Mouse (Mus musculus): ENCODE measurements at regions not wholly inside any gene's neighbourhood (a gene's known extent, or its start where the extent isn't known, plus 50 kb on each side); places are given as distances from the start of the nearest gene placed in this dataset.

DNA sequence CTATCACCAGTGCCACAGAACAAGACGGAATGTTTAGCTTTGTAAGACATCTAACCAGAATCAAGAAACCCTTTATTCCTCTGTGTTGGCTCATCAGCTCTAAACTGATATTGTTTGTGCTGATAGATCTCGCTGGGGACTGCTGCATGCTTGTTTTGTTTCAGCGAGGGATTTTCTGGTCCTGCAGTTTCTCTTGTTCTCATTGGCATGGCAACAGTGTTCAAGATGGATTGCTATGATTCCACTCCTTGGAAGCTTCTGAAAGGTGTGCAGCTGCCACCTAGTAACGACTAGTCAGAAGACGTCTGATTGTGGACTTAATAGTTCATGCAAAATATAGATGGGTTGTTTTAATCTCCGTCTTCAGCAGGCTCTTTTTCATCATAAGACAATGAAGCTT, 591.2 kb downstream of the Sorcs1 start:
- H3K27me3 ChIP-seq (ENCODE audit: control insufficient read depth, insufficient read depth, low read length) = no peaks in the 10 kb centered on the region
- ATAC-seq (ENCODE audit: low FRiP score, low TSS enrichment) (no peak), DNase-seq (peak; percentile 73)
- no peaks in the 10 kb centered on the region for H3K4me1 ChIP-seq (ENCODE audit: control insufficient read depth, insufficient read depth, low read length)
- H3K9me3 ChIP-seq (ENCODE audit: control insufficient read depth, low read length) = no peaks in the 10 kb centered on the region
- peak overlapping the region; percentile 20 for H3K27ac ChIP-seq (replicated peaks; ENCODE audit: low read depth, low read length)
- peak overlapping the region; percentile 13 for H3K4me2 ChIP-seq (ENCODE audit: low read length)
- H3K9ac ChIP-seq (replicated peaks; ENCODE audit: low read length) = no peak overlapping the region
- H3K4me3 ChIP-seq (replicated peaks; ENCODE audit: low read depth, low read length) = no peak overlapping the region
- no peaks in the 10 kb centered on the region for H3K36me3 ChIP-seq (ENCODE audit: control insufficient read depth, insufficient read depth, low read length)
- WGBS = 8% methylated on average over 6 of the region's 6 CpGs

DNA sequence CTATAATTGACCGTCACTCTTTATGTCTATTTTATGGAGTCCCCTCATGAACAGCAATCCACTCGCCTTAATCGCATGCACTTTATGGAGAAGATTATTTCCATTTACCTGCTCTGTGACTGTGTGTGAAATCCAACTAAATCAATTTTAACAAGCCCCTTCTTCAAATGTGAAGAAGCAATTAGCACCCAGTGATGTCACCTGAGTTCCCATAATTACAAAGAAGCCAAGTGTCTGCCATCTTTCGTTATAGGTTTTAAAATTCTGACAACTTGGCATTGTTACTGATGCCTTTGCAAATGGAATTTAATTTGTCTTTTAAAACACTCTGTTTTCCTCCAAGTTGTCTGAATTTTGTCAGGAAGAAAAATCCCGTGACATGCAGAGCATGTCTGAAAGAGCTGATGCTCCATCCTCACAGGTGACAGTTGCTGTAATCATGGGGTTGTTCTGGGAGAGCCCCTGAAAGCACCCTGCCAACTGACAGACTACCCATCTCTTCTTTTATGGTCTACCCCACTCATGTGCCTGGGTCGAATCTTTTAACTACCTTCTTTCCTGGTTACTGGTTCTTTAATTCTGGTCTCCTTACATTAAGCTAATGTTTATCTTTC, 600.9 kb downstream of the Sorcs1 start:
- H3K4me2 ChIP-seq (ENCODE audit: low read length) = no peak overlapping the region
- ATAC-seq (ENCODE audit: low FRiP score, low TSS enrichment) (no peak), DNase-seq (no peak)
- no peaks in the 10 kb centered on the region for H3K36me3 ChIP-seq (ENCODE audit: control insufficient read depth, insufficient read depth, low read length)
- no peaks in the 10 kb centered on the region for H3K4me1 ChIP-seq (ENCODE audit: control insufficient read depth, insufficient read depth, low read length)
- H3K27ac ChIP-seq (replicated peaks; ENCODE audit: low read depth, low read length) = no peak overlapping the region
- WGBS = 85% methylated on average over 6 of the region's 6 CpGs
- H3K9me3 ChIP-seq (ENCODE audit: control insufficient read depth, low read length) = no peaks in the 10 kb centered on the region
- H3K4me3 ChIP-seq (replicated peaks; ENCODE audit: low read depth, low read length) = no peak overlapping the region
- no peak overlapping the region for H3K9ac ChIP-seq (replicated peaks; ENCODE audit: low read length)
- H3K27me3 ChIP-seq (ENCODE audit: control insufficient read depth, insufficient read depth, low read length) = no peaks in the 10 kb centered on the region

DNA sequence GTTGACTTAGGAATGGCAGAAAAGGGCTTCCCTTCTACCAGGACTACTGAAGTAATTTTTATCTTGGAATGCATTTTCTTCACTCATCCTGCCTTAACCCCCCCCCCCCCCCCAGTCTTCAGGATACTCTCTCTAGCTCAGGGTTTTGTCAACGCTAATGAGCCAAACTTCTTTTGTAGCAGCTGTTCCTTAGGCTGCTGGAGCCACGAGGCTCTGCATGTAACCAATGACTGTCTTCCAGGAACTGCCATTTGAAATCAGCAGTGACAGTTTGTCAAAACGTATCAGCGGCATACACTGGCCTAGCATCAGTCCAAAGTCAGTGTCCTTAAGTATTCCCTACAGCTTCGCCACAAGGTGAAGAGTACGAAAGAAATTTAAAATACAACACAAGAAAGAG, 618.0 kb downstream of the Sorcs1 start:
- ATAC-seq (ENCODE audit: low FRiP score, low TSS enrichment) (no peak), DNase-seq (no peak)
- Histone ChIP-seq H3K27me3 (ENCODE audit: control insufficient read depth, insufficient read depth, low read length) (no peaks in the 10 kb centered on the region), H3K9me3 (ENCODE audit: control insufficient read depth, low read length) (no peaks in the 10 kb centered on the region), H3K27ac (replicated peaks; ENCODE audit: low read depth, low read length) (no peak overlapping the region), H3K4me2 (ENCODE audit: low read length) (no peak overlapping the region), H3K4me1 (ENCODE audit: control insufficient read depth, insufficient read depth, low read length) (no peaks in the 10 kb centered on the region), H3K36me3 (ENCODE audit: control insufficient read depth, insufficient read depth, low read length) (no peaks in the 10 kb centered on the region), H3K9ac (replicated peaks; ENCODE audit: low read length) (no peak overlapping the region), H3K4me3 (replicated peaks; ENCODE audit: low read depth, low read length) (no peak overlapping the region)
- 69% methylated on average over 6 of the region's 6 CpGs for WGBS

DNA sequence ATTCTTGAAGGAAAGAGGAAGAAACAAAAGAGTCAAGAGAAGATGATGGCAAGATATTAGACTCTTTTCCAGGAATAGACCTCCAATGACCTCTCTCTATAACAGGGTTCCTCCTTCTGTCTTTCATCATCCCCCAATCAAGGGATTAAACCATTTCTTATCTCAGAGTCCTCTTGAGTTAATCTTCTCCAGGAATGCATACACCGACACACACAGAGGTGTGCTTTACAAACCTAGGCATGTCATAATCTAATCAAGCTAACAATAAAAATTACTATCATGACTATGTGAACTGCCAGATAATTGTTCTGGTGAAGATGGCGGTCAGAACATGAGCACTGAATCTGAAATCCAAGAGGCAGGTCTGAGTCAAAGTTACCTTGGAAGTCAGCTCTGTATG, 625.5 kb downstream of the Sorcs1 start:
- H3K4me3 ChIP-seq (replicated peaks; ENCODE audit: low read depth, low read length) = no peak overlapping the region
- no peak overlapping the region for H3K9ac ChIP-seq (replicated peaks; ENCODE audit: low read length)
- H3K9me3 ChIP-seq (ENCODE audit: control insufficient read depth, low read length) = no peaks in the 10 kb centered on the region
- WGBS = 81% methylated on average over 2 of the region's 2 CpGs
- no peak for ATAC-seq (ENCODE audit: low FRiP score, low TSS enrichment)
- no peaks in the 10 kb centered on the region for H3K36me3 ChIP-seq (ENCODE audit: control insufficient read depth, insufficient read depth, low read length)
- H3K4me2 ChIP-seq (ENCODE audit: low read length) = no peak overlapping the region
- H3K27me3 ChIP-seq (ENCODE audit: control insufficient read depth, insufficient read depth, low read length) = no peaks in the 10 kb centered on the region
- no peak overlapping the region for H3K27ac ChIP-seq (replicated peaks; ENCODE audit: low read depth, low read length)
- no peak for DNase-seq
- no peaks in the 10 kb centered on the region for H3K4me1 ChIP-seq (ENCODE audit: control insufficient read depth, insufficient read depth, low read length)

DNA sequence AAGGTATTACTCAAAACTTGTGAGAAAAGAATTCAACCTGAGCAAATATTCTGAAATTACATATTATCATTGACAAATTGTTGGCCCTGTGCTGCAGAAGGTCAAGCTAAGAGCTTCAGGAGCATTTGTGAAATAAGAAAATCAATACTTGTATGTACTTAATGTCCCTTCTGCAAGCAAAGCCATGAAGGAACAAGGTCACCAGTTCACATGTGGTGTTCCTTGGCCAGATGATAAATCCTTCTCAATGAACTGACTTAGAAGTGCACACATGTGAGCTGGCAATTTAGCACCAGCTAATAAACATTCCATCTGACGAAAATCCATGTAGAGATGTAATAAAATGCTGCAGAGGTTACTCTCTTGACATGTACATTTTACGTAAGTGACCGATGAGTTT, 632.7 kb downstream of the Sorcs1 start:
- no peaks in the 10 kb centered on the region for H3K36me3 ChIP-seq (ENCODE audit: control insufficient read depth, insufficient read depth, low read length)
- no peaks in the 10 kb centered on the region for H3K4me1 ChIP-seq (ENCODE audit: control insufficient read depth, insufficient read depth, low read length)
- ATAC-seq (ENCODE audit: low FRiP score, low TSS enrichment) (no peak), DNase-seq (no peak)
- H3K27me3 ChIP-seq (ENCODE audit: control insufficient read depth, insufficient read depth, low read length) = no peaks in the 10 kb centered on the region
- no peak overlapping the region for H3K4me2 ChIP-seq (ENCODE audit: low read length)
- H3K9ac ChIP-seq (replicated peaks; ENCODE audit: low read length) = no peak overlapping the region
- no peaks in the 10 kb centered on the region for H3K9me3 ChIP-seq (ENCODE audit: control insufficient read depth, low read length)
- WGBS = 88% methylated on average over 3 of the region's 3 CpGs
- no peak overlapping the region for H3K27ac ChIP-seq (replicated peaks; ENCODE audit: low read depth, low read length)
- no peak overlapping the region for H3K4me3 ChIP-seq (replicated peaks; ENCODE audit: low read depth, low read length)

DNA sequence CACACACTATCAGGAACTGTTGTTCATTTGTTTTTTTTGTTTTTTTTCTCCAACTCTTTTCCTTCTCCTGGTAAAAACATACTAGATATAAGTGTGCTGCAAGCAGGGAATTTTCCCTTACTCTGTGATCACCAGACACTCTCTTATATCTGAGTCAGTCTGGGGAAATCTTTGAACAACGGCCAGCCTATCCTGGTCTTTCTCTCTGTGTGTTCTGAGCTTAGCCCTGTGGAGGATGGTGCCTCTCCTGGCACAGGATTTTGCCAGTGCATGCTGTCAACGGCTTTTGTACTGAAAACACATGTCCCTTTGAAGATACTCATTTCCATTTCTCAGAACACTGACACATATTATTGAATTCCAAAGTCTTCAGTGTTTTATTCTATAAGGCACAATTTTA, 664.8 kb downstream of the Sorcs1 start:
- WGBS = 19% methylated on average over 2 of the region's 2 CpGs
- Histone ChIP-seq H3K4me2 (ENCODE audit: low read length) (no peak overlapping the region), H3K4me3 (replicated peaks; ENCODE audit: low read depth, low read length) (no peak overlapping the region), H3K27me3 (ENCODE audit: control insufficient read depth, insufficient read depth, low read length) (no peaks in the 10 kb centered on the region), H3K4me1 (ENCODE audit: control insufficient read depth, insufficient read depth, low read length) (no peaks in the 10 kb centered on the region), H3K9me3 (ENCODE audit: control insufficient read depth, low read length) (no peaks in the 10 kb centered on the region), H3K36me3 (ENCODE audit: control insufficient read depth, insufficient read depth, low read length) (no peaks in the 10 kb centered on the region), H3K9ac (replicated peaks; ENCODE audit: low read length) (no peak overlapping the region), H3K27ac (replicated peaks; ENCODE audit: low read depth, low read length) (no peak overlapping the region)
- ATAC-seq (ENCODE audit: low FRiP score, low TSS enrichment) (no peak), DNase-seq (peak; percentile 66)

DNA sequence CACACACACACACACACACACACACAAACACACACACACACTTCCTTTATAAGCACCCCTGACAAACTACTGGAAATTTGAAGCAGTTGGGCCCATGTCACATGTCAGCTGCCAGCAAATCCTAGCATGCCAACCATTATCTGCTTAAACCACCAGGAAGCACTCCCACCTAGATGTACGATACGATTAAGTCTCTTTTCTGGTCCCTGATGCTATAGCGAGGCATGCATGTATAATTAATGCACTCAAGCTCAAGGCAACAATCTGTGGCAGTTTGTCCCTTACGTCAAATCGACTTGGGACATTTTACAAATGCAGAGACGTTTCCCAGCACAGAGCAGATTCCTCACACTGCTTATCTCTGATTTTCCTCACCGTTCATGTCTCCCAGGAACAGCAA, 673.2 kb downstream of the Sorcs1 start:
- H3K9me3 ChIP-seq (ENCODE audit: control insufficient read depth, low read length) = no peaks in the 10 kb centered on the region
- H3K4me2 ChIP-seq (ENCODE audit: low read length) = peak overlapping the region; percentile 41
- no peaks in the 10 kb centered on the region for H3K36me3 ChIP-seq (ENCODE audit: control insufficient read depth, insufficient read depth, low read length)
- ATAC-seq (ENCODE audit: low FRiP score, low TSS enrichment) (0 out of 2 replicates have a peak, but pooled peaks have one; percentile 31), DNase-seq (peak; percentile 49)
- peak overlapping the region; percentile 49 for H3K27ac ChIP-seq (replicated peaks; ENCODE audit: low read depth, low read length)
- H3K27me3 ChIP-seq (ENCODE audit: control insufficient read depth, insufficient read depth, low read length) = no peaks in the 10 kb centered on the region
- no peak overlapping the region for H3K9ac ChIP-seq (replicated peaks; ENCODE audit: low read length)
- H3K4me3 ChIP-seq (replicated peaks; ENCODE audit: low read depth, low read length) = 0 out of 2 replicates have a peak overlapping the region, but pooled peaks have one; percentile 8
- 14% methylated on average over 7 of the region's 7 CpGs for WGBS
- H3K4me1 ChIP-seq (ENCODE audit: control insufficient read depth, insufficient read depth, low read length) = no peaks in the 10 kb centered on the region; the same call in 1 of the 2 replicates

DNA sequence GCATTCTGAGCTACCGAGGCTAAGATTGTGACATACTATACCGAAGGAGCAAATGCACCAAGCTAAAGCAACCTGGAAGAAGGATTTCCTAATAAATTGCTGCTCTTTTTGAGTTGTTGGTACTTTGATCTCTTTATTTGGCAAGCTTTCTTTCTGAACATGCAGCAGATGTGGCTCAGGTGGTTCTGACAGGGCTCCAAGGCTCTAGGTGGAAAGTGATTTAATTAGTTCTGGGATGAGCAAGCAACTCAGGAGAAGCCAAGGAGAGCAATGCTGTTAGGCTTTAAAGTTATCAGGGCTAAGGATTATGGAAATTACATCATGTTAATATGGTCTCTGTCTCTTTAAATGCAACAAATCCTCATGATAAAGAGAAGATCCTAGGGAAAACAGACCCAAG, 692.6 kb downstream of the Sorcs1 start:
- no peak overlapping the region for H3K4me3 ChIP-seq (replicated peaks; ENCODE audit: low read depth, low read length)
- H3K9me3 ChIP-seq (ENCODE audit: control insufficient read depth, low read length) = no peaks in the 10 kb centered on the region
- H3K27me3 ChIP-seq (ENCODE audit: control insufficient read depth, insufficient read depth, low read length) = no peaks in the 10 kb centered on the region
- no peak overlapping the region for H3K4me2 ChIP-seq (ENCODE audit: low read length)
- H3K4me1 ChIP-seq (ENCODE audit: control insufficient read depth, insufficient read depth, low read length) = no peaks in the 10 kb centered on the region
- no peak for ATAC-seq (ENCODE audit: low FRiP score, low TSS enrichment)
- no peaks in the 10 kb centered on the region for H3K36me3 ChIP-seq (ENCODE audit: control insufficient read depth, insufficient read depth, low read length)
- no peak overlapping the region for H3K27ac ChIP-seq (replicated peaks; ENCODE audit: low read depth, low read length)
- DNase-seq = peak; percentile 14
- WGBS = 80% methylated on average over 2 of the region's 2 CpGs
- no peak overlapping the region for H3K9ac ChIP-seq (replicated peaks; ENCODE audit: low read length)

DNA sequence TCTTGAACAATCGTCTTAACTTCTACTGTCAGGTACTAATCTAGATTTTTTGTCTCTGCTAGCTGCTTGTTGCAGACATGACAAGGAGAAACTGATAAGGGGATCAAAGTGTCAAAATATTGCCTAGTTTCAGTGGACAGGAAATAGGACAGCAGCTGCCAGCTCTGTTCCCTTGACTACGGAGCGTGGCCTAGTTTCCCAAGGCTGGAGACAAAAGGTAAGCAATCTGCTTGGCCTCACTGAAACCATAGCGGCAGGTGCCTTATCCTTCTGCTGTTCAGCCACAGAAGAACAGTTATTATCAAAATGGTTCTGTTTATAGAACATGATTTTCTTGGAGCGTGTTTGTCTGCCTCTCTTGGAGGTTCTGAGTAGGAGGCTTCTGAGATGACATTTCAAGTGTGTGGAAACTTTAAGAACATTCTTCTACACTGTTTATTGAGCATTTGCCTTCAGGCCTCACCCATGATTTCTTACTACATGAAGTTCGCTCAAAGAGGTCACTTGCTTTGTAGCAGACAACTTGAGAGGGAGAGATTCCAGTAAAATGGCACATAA, 712.1 kb downstream of the Sorcs1 start:
- no peak overlapping the region for H3K4me3 ChIP-seq (replicated peaks; ENCODE audit: low read depth, low read length)
- H3K9me3 ChIP-seq (ENCODE audit: control insufficient read depth, low read length) = no peaks in the 10 kb centered on the region
- no peaks in the 10 kb centered on the region for H3K4me1 ChIP-seq (ENCODE audit: control insufficient read depth, insufficient read depth, low read length)
- DNase-seq = no peak
- WGBS = 86% methylated on average over 6 of the region's 6 CpGs
- no peak overlapping the region for H3K9ac ChIP-seq (replicated peaks; ENCODE audit: low read length)
- H3K27ac ChIP-seq (replicated peaks; ENCODE audit: low read depth, low read length) = no peak overlapping the region
- no peaks in the 10 kb centered on the region for H3K27me3 ChIP-seq (ENCODE audit: control insufficient read depth, insufficient read depth, low read length)
- no peak for ATAC-seq (ENCODE audit: low FRiP score, low TSS enrichment)
- no peak overlapping the region for H3K4me2 ChIP-seq (ENCODE audit: low read length)
- no peaks in the 10 kb centered on the region for H3K36me3 ChIP-seq (ENCODE audit: control insufficient read depth, insufficient read depth, low read length)
